Comparison of ENCODE assay signal across 26 mouse cellular contexts in genomic region chr4:130335867-130336266, GRCm38 (mm10). TPM values are rescaled to one million over a fixed set of nuclear protein-coding genes. Genes with fewer than 3 reads are reported as not detected.
"Had no signal": no experiment of that assay in that cellular context is flagged by ENCODE, and none has a peak within 500 bp of the region (broad histone marks: within the 10 kb centered on the region; RNA-seq: fewer than 3 reads in every experiment).

No protein-coding gene starts in this region.

- DNase-seq: lung, adult 18-20 months; lung, embryonic 14.5 days; lung, postnatal 10 days; lung, postnatal 4 days; midbrain, embryonic 14.5 days; retina, postnatal 1 day; right cerebral cortex, adult 18-20 months; right cerebral cortex, postnatal 25 days; right cerebral cortex, postnatal 4 days; spleen, adult 18-20 months; thymus, adult 2 months; thymus, postnatal 25 days; thymus, postnatal 4 days had no signal

- H3K4me2 ChIP-seq: lung, embryonic 14.5 days; midbrain, embryonic 12.5 days; neural tube, embryonic 13.5 days; neural tube, embryonic 15.5 days had no signal

- ATAC-seq: midbrain, embryonic 16.5 days had no signal

- H3K9me3 ChIP-seq: midbrain, embryonic 10.5 days; midbrain, embryonic 12.5 days; neural tube, embryonic 13.5 days; neural tube, embryonic 15.5 days had no signal

- H3K27me3 ChIP-seq: midbrain, embryonic 12.5 days; neural tube, embryonic 13.5 days; neural tube, embryonic 15.5 days had no signal

- H3K4me3 ChIP-seq: midbrain, embryonic 10.5 days; midbrain, embryonic 12.5 days; myocyte; neural tube, embryonic 13.5 days; neural tube, embryonic 15.5 days had no signal

- H3K4me1 ChIP-seq: midbrain, embryonic 10.5 days; midbrain, embryonic 12.5 days; neural tube, embryonic 13.5 days; neural tube, embryonic 15.5 days had no signal

- H3K27ac ChIP-seq: midbrain, embryonic 10.5 days; midbrain, embryonic 12.5 days; neural tube, embryonic 13.5 days; neural tube, embryonic 15.5 days had no signal

- H3K9ac ChIP-seq: lung, embryonic 14.5 days; midbrain, embryonic 12.5 days; neural tube, embryonic 13.5 days; neural tube, embryonic 15.5 days had no signal

RNA-seq across cellular contexts. Expression of gene Gm10570, which starts 27.4 kb away (rescaled TPM):
- total RNA-seq: megakaryocyte, adult 5-6 weeks; megakaryocyte-erythroid progenitor cell, adult 5-6 weeks had no signal
- polyA plus RNA-seq: lung, embryonic 14.5 days; lung, embryonic 16.5 days; midbrain, embryonic 10.5 days; midbrain, embryonic 12.5 days; midbrain, embryonic 14.5 days; neural tube, embryonic 11.5 days; small intestine, adult 2 months; stomach, embryonic 14.5 days; stomach, embryonic 16.5 days; thymus, adult 2 months had no signal

RNA-seq across cellular contexts. Expression of gene Fabp3, which starts 27.5 kb away (rescaled TPM):
- total RNA-seq: megakaryocyte-erythroid progenitor cell, adult 5-6 weeks had no signal

RNA-seq across cellular contexts. Expression of gene Serinc2, which starts 56.9 kb away (rescaled TPM):
- total RNA-seq: megakaryocyte-erythroid progenitor cell, adult 5-6 weeks had no signal
